Mouse (Mus musculus) lung, adult 2 months (tissue): ENCODE measurements at regions not wholly inside any gene's neighbourhood (a gene's known extent, or its start where the extent isn't known, plus 50 kb on each side); places are given as distances from the start of the nearest gene placed in this dataset.

Source experiments
- DNase-seq: peaks from one replicate; pipeline ENCODE4 v3.0.0; 2022
- H3K4me1 ChIP-seq: fragments of 200-500 bp; 2 replicates; pipeline ENCODE4 v1.6.1; 2011; ENCODE audit warnings: low read length; ENCODE audit not compliant: control insufficient read depth, insufficient read depth
- H3K4me3 ChIP-seq: fragments of 200-500 bp; replicated peaks from 2 replicates; pipeline ENCODE3; 2011; ENCODE audit warnings: low read depth, mild to moderate bottlenecking, control low read depth, low read length; ENCODE audit errors: extremely low read depth
- CTCF ChIP-seq: fragments of 200-500 bp; IDR thresholded peaks from 2 replicates; pipeline ENCODE4 v1.5.1; 2011; ENCODE audit warnings: mild to moderate bottlenecking, low read length, control low read depth; ENCODE audit not compliant: insufficient read depth
- POLR2A ChIP-seq: fragments of 200-500 bp; IDR thresholded peaks from 2 replicates; pipeline ENCODE4 v1.6.1; 2011; ENCODE audit warnings: low read depth, mild to moderate bottlenecking, control low read depth, low read length, borderline replicate concordance; ENCODE audit errors: extremely low read depth
- WGBS: fragments of 180-500 bp; shearing (Covaris S2); methylation state at CpG from one replicate; pipeline ENCODE4 v1.1.7; 2018; 5-methylcytosine and 5-hydroxymethylcytosine counted together

- no peaks in the 10 kb centered on the region for H3K4me1 ChIP-seq
- WGBS = 62% methylated on average over 4 of the region's 4 CpGs
- DNase-seq = no peak
- H3K4me3 ChIP-seq = no peak overlapping the region
- TF ChIP-seq CTCF = no peak
- TF ChIP-seq POLR2A = no peak
Observed at GRCm38 (mm10) chr7:83085547-83086158, 218.5 kb downstream of the Mex3b start.

GRCm38 (mm10) chr7:83087408-83087807, 220.3 kb downstream of the Mex3b start:
- no peak for TF ChIP-seq CTCF
- TF ChIP-seq POLR2A = no peak
- DNase-seq = no peak
- no peaks in the 10 kb centered on the region for H3K4me1 ChIP-seq
- no peak overlapping the region for H3K4me3 ChIP-seq
- 52% methylated on average over 4 of the region's 4 CpGs for WGBS

GRCm38 (mm10) chr7:83088125-83088524, 221.0 kb downstream of the Mex3b start:
- TF ChIP-seq CTCF = no peak
- TF ChIP-seq POLR2A = no peak
- DNase-seq = no peak
- no peak overlapping the region for H3K4me3 ChIP-seq
- H3K4me1 ChIP-seq = no peaks in the 10 kb centered on the region
- WGBS = 65% methylated on average over 4 of the region's 4 CpGs

- H3K4me1 ChIP-seq = no peaks in the 10 kb centered on the region
- 38% methylated on average over 8 of the region's 8 CpGs for WGBS
- H3K4me3 ChIP-seq = no peak overlapping the region
- TF ChIP-seq CTCF (no peak), POLR2A (no peak)
- DNase-seq = no peak
Observed at GRCm38 (mm10) chr7:83089330-83089982, 222.3 kb downstream of the Mex3b start.

GRCm38 (mm10) chr7:83093923-83094355, 226.8 kb downstream of the Mex3b start:
- TF ChIP-seq POLR2A (no peak), CTCF (no peak)
- no peak overlapping the region for H3K4me3 ChIP-seq
- WGBS = 40% methylated on average over 8 of the region's 8 CpGs
- no peaks in the 10 kb centered on the region for H3K4me1 ChIP-seq
- no peak for DNase-seq

GRCm38 (mm10) chr7:83094899-83095298, 227.8 kb downstream of the Mex3b start:
- WGBS = 69% methylated on average over 3 of the region's 3 CpGs
- no peaks in the 10 kb centered on the region for H3K4me1 ChIP-seq
- TF ChIP-seq CTCF = no peak
- TF ChIP-seq POLR2A = no peak

GRCm38 (mm10) chr7:83095593-83095992, 228.5 kb downstream of the Mex3b start:
- Histone ChIP-seq H3K4me1 (no peaks in the 10 kb centered on the region), H3K4me3 (no peak overlapping the region)
- TF ChIP-seq CTCF (no peak), POLR2A (no peak)
- WGBS = 89% methylated on average over 3 of the region's 3 CpGs
- no peak for DNase-seq

More at GRCm38 (mm10) chr7:83094899-83095298, 227.8 kb downstream of the Mex3b start:
- no peak overlapping the region for H3K4me3 ChIP-seq
- no peak for DNase-seq

- no peak for DNase-seq
- TF ChIP-seq CTCF (no peak), POLR2A (no peak)
- no peaks in the 10 kb centered on the region for H3K4me1 ChIP-seq
- WGBS = 64% methylated on average over 1 of the region's 1 CpGs
- no peak overlapping the region for H3K4me3 ChIP-seq
Observed at GRCm38 (mm10) chr7:83104426-83104825, 237.3 kb downstream of the Mex3b start.

GRCm38 (mm10) chr7:83105672-83106071, 238.5 kb downstream of the Mex3b start:
- H3K4me3 ChIP-seq = no peak overlapping the region
- TF ChIP-seq POLR2A (no peak), CTCF (no peak)
- no peaks in the 10 kb centered on the region for H3K4me1 ChIP-seq
- DNase-seq = no peak

GRCm38 (mm10) chr7:83111217-83111823, 244.2 kb downstream of the Mex3b start:
- no peak for TF ChIP-seq POLR2A
- TF ChIP-seq CTCF = no peak
- WGBS = 80% methylated on average over 6 of the region's 6 CpGs
- no peak for DNase-seq
- no peaks in the 10 kb centered on the region for H3K4me1 ChIP-seq
- no peak overlapping the region for H3K4me3 ChIP-seq
